Mouse (Mus musculus): ENCODE data around the gene Fgd5.
A peak's percentile ranks its signal among the peaks of the same experiment; 100 is the strongest.

DNA sequence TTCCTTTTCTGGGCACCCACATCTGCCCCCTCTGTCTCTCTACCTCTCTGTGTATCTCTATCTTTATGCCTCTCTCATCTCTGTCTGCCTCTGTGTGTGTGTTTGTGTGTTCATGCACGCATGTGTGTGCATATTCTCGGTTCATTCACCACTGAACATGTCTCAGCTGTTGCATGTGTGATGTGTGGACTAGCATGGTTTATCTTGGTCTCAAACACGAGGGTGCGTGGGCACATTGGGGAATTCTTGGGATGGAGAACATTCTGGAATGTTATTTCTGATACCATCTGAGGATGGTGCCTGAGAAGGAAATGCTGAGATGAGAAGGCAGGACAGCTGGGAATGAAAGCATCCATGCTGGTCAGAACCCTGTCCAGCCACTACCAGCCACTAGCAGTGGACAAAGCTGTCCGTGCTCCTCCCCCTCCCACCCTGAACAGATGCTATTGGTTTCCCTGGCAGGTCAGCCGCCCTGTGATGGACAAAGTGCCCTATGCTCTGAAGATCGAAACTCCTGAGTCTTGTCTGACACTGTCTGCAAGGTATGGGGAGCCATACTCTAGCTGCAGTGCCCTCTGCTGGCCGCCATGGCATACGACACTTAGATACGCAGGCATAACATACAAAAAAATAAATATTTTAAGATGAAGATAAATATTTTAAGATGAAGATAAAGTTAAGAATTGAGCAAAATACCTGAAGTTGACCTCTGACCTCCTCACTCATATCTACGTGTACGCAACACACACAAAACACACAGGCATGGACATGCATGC, 87.2 kb downstream of the Fgd5 start:
- TF ChIP-seq POLR2A (IDR thresholded peaks at IDR 0.05; ENCODE audit: insufficient read depth, low read depth, low read length) (no peak), CTCF (IDR thresholded peaks at IDR 0.05; ENCODE audit: insufficient read depth, low read depth, low read length) (peak; percentile 39; the same call in 1 of the 2 replicates)
